Mouse (Mus musculus) stomach, embryonic 14.5 days (tissue): ENCODE data around the gene Cpne6. TPM values are rescaled to one million over a fixed set of nuclear protein-coding genes. Genes with fewer than 3 reads are reported as not detected.
A peak's percentile ranks its signal among the peaks of the same experiment; 100 is the strongest.

Experiments
- ATAC-seq: fragments of 200-750 bp; cut with Nextera tagmentation; 2 replicates; pipeline ENCODE4 v1.8.0; 2017; ENCODE audit warnings: low read depth, moderate TSS enrichment; ENCODE audit not compliant: insufficient number of reproducible peaks, insufficient read depth, low FRiP score
- H3K27ac ChIP-seq: fragments of 300-500 bp; sonication (generic); 2 replicates; pipeline ENCODE4 v1.5.1; 2014; ENCODE audit warnings: mild to moderate bottlenecking, low read length, moderate library complexity, mixed read lengths
- H3K27me3 ChIP-seq: fragments of 300-500 bp; sonication (generic); 2 replicates; pipeline ENCODE4 v1.6.1; 2014; ENCODE audit warnings: low read length, control low read depth, mixed read lengths; ENCODE audit not compliant: control insufficient read depth, insufficient read depth
- H3K36me3 ChIP-seq: fragments of 300-500 bp; sonication (generic); 2 replicates; pipeline ENCODE4 v1.6.1; 2014; ENCODE audit warnings: mild to moderate bottlenecking, control low read depth, low read length, moderate library complexity, mixed read lengths; ENCODE audit not compliant: control insufficient read depth, insufficient read depth
- H3K4me1 ChIP-seq: fragments of 300-500 bp; sonication (generic); 2 replicates; pipeline ENCODE4 v1.6.1; 2014; ENCODE audit warnings: low read length, control low read depth, mixed read lengths; ENCODE audit not compliant: control insufficient read depth, insufficient read depth
- H3K4me2 ChIP-seq: fragments of 300-500 bp; sonication (generic); replicated peaks from 2 replicates; pipeline ENCODE4 v1.6.1; 2014; ENCODE audit warnings: low read depth, low read length, control low read depth
- H3K4me3 ChIP-seq: fragments of 300-500 bp; sonication (generic); 2 replicates; pipeline ENCODE4 v1.5.1; 2014; ENCODE audit warnings: low read depth, low read length, control low read depth
- H3K9ac ChIP-seq: fragments of 300-500 bp; sonication (generic); replicated peaks from 2 replicates; pipeline ENCODE4 v1.6.1; 2014; ENCODE audit warnings: low read depth, mild to moderate bottlenecking, control low read depth, low read length, moderate library complexity, mixed read lengths
- H3K9me3 ChIP-seq: fragments of 300-500 bp; sonication (generic); 2 replicates; pipeline ENCODE4 v1.6.1; 2016; ENCODE audit warnings: low read depth, low read length, control low read depth; ENCODE audit not compliant: control insufficient read depth
- WGBS: fragments of 180-500 bp; shearing (Covaris S2); extraction: QIAGEN DNeasy Blood & Tissue Kit; methylation state at CpG from one replicate; pipeline ENCODE4 v1.1.7; 2014; 5-methylcytosine and 5-hydroxymethylcytosine counted together
- polyA plus RNA-seq: library from polyadenylated mRNA; unstranded; fragments of >200 nt; fragmentation: Nextera tagmentation; extraction: Ambion mirVana; gene quantifications from 2 replicates; pipeline ENCODE4 v1.2.1, GENCODE M21; 2014

Gene Cpne6
- polyA plus RNA-seq, 1 experiment from 2014 or later, result 0.19 TPM

GRCm38 (mm10) chr14:55477421-55477820 is 32.8 kb upstream of the Cpne6 start:
- Histone ChIP-seq H3K4me2 (no peak overlapping the region), H3K9ac (no peak overlapping the region), H3K9me3 (no peaks in the 10 kb centered on the region), H3K27me3 (no peaks in the 10 kb centered on the region), H3K36me3 (no peaks in the 10 kb centered on the region), H3K4me3 (no peak overlapping the region), H3K4me1 (no peaks in the 10 kb centered on the region), H3K27ac (no peak overlapping the region)
- no peak for ATAC-seq
- 100% methylated on average over 1 of the region's 1 CpGs for WGBS

GRCm38 (mm10) chr14:55477829-55478228 is 32.4 kb upstream of the Cpne6 start:
- H3K4me2 ChIP-seq, result peak overlapping the region; percentile 45; the same call in 1 of the 2 replicates
- ATAC-seq, result no peak
- no peaks in the 10 kb centered on the region for H3K36me3 ChIP-seq
- H3K27ac ChIP-seq, result no peak overlapping the region
- no peaks in the 10 kb centered on the region for H3K9me3 ChIP-seq
- H3K4me3 ChIP-seq, result peak overlapping the region; percentile 59; the same call in 1 of the 2 replicates
- WGBS, result 84% methylated on average over 5 of the region's 5 CpGs
- H3K4me1 ChIP-seq, result no peaks in the 10 kb centered on the region
- no peak overlapping the region for H3K9ac ChIP-seq
- H3K27me3 ChIP-seq, result no peaks in the 10 kb centered on the region

GRCm38 (mm10) chr14:55478651-55479599 is 31.3 kb upstream of the Cpne6 start, which contains the start of gene Dhrs4:
Gene Dhrs4, plus strand, starts transcription at chr14:55478758.
- peak within 1 kb of the TSS; percentile 63 for H3K9ac ChIP-seq
- peak within 1 kb of the TSS; percentile 59 for H3K4me3 ChIP-seq
- H3K4me2 ChIP-seq, result peak within 1 kb of the TSS; percentile 45
- no peaks in the 10 kb centered on the region for H3K4me1 ChIP-seq
- WGBS, result under 1% methylated on average over 38 of the region's 38 CpGs
- H3K36me3 ChIP-seq, result 0 out of 2 replicates have a peak, but pooled peaks cover under 1% of the 10 kb centered on the region
- ATAC-seq, result peak; percentile 96
- no peaks in the 10 kb centered on the region for H3K9me3 ChIP-seq
- no peaks in the 10 kb centered on the region for H3K27me3 ChIP-seq
- H3K27ac ChIP-seq, result peak within 1 kb of the TSS; percentile 85

- H3K4me3 ChIP-seq, result no peak overlapping the region
- peak overlapping the region; percentile 45 for H3K4me2 ChIP-seq
- no peak for ATAC-seq
- WGBS, result 89% methylated on average over 10 of the region's 10 CpGs
- H3K9ac ChIP-seq, result no peak overlapping the region
- no peak overlapping the region for H3K27ac ChIP-seq
- 0 out of 2 replicates have a peak, but pooled peaks cover 3% of the 10 kb centered on the region for H3K36me3 ChIP-seq
- no peaks in the 10 kb centered on the region for H3K27me3 ChIP-seq
- H3K9me3 ChIP-seq, result no peaks in the 10 kb centered on the region
- H3K4me1 ChIP-seq, result no peaks in the 10 kb centered on the region
These were observed 30.6 kb upstream of the Cpne6 start for GRCm38 (mm10) chr14:55479629-55480028.

GRCm38 (mm10) chr14:55484430-55485085 is 25.7 kb upstream of the Cpne6 start:
- H3K36me3 ChIP-seq, result peaks cover 13% of the 10 kb centered on the region; the same call in 1 of the 2 replicates
- no peaks in the 10 kb centered on the region for H3K4me1 ChIP-seq
- no peak overlapping the region for H3K27ac ChIP-seq
- no peak overlapping the region for H3K4me2 ChIP-seq
- H3K27me3 ChIP-seq, result no peaks in the 10 kb centered on the region
- no peak overlapping the region for H3K9ac ChIP-seq
- no peaks in the 10 kb centered on the region for H3K9me3 ChIP-seq
- 77% methylated on average over 5 of the region's 5 CpGs for WGBS
- H3K4me3 ChIP-seq, result no peak overlapping the region
- ATAC-seq, result no peak

- Histone ChIP-seq H3K9me3 (no peaks in the 10 kb centered on the region), H3K4me2 (no peak overlapping the region), H3K27ac (no peak overlapping the region), H3K4me3 (no peak overlapping the region), H3K36me3 (peaks cover 13% of the 10 kb centered on the region; the same call in 1 of the 2 replicates), H3K27me3 (no peaks in the 10 kb centered on the region), H3K9ac (no peak overlapping the region), H3K4me1 (peaks cover 4% of the 10 kb centered on the region; the same call in 1 of the 2 replicates)
- no peak for ATAC-seq
- 81% methylated on average over 8 of the region's 8 CpGs for WGBS
These were observed 23.4 kb upstream of the Cpne6 start for GRCm38 (mm10) chr14:55486836-55487235.

- Histone ChIP-seq H3K4me3 (peak within 1 kb of the TSS; percentile 62), H3K9ac (peak within 1 kb of the TSS; percentile 57), H3K27ac (peak within 1 kb of the TSS; percentile 59), H3K4me1 (peaks cover 5% of the 10 kb centered on the region; the same call in 1 of the 2 replicates), H3K36me3 (peaks cover 10% of the 10 kb centered on the region; the same call in 1 of the 2 replicates), H3K9me3 (no peaks in the 10 kb centered on the region), H3K4me2 (peak within 1 kb of the TSS; percentile 98), H3K27me3 (no peaks in the 10 kb centered on the region)
- under 1% methylated on average over 53 of the region's 68 CpGs for WGBS
- peak; percentile 74 for ATAC-seq
These were observed 19.7 kb upstream of the Cpne6 start, which contains the start of gene Carmil3 for GRCm38 (mm10) chr14:55490361-55491201. Gene Carmil3, plus strand, starts transcription at chr14:55490651.
